ENCODE assay signal across 14 mouse cellular contexts in genomic region chr14:77519701-77520100, GRCm38 (mm10).
"Had no signal": no experiment of that assay in that cellular context is flagged by ENCODE, and none has a peak within 500 bp of the region (broad histone marks: within the 10 kb centered on the region; RNA-seq: fewer than 3 reads in every experiment).

No protein-coding gene starts in this region.

- ATAC-seq: liver, embryonic 12.5 days had no signal

- DNase-seq: kidney, adult 18-20 months; kidney, adult 9 months; kidney, postnatal 14 days; layer of hippocampus, adult 9-11 months; liver; lung, adult 18-20 months; lung, postnatal 10 days; lung, postnatal 36 days; midbrain, embryonic 14.5 days; right cerebral cortex, postnatal 4 days; thymus, adult 2 months; thymus, postnatal 14 days; thymus, postnatal 4 days had no signal
